Mouse (Mus musculus): ENCODE data around the gene Tekt3.

Tekt3 gene

GRCm38 (mm10) chr11:63061446-63061845, at the start of gene Tekt3:
Gene Tekt3, plus strand, starts transcription at chr11:63061654.
- peak; percentile 49 for DNase-seq (ENCODE audit: low spot score)

GRCm38 (mm10) chr11:63017327-63018082, 43.9 kb upstream of the Tekt3 start:
- peak; percentile 62 for DNase-seq (ENCODE audit: low spot score)

GRCm38 (mm10) chr11:63018083-63018622, 43.3 kb upstream of the Tekt3 start:
- no peak for DNase-seq (ENCODE audit: low spot score)

- no peak for DNase-seq (ENCODE audit: low spot score)
Measured at GRCm38 (mm10) chr11:63020633-63021032, 40.8 kb upstream of the Tekt3 start.

GRCm38 (mm10) chr11:63021141-63021806, 40.2 kb upstream of the Tekt3 start:
- DNase-seq (ENCODE audit: low spot score): no peak

GRCm38 (mm10) chr11:63023461-63023860, 38.0 kb upstream of the Tekt3 start:
- DNase-seq (ENCODE audit: low spot score): no peak

- no peak for DNase-seq (ENCODE audit: low spot score)
Measured at GRCm38 (mm10) chr11:63024136-63024535, 37.3 kb upstream of the Tekt3 start.

GRCm38 (mm10) chr11:63025476-63025875, 36.0 kb upstream of the Tekt3 start:
- no peak for DNase-seq (ENCODE audit: low spot score)

GRCm38 (mm10) chr11:63026651-63027141, 34.8 kb upstream of the Tekt3 start:
- no peak for DNase-seq (ENCODE audit: low spot score)

- DNase-seq (ENCODE audit: low spot score): no peak
Measured at GRCm38 (mm10) chr11:63028131-63028530, 33.3 kb upstream of the Tekt3 start.

GRCm38 (mm10) chr11:63029148-63029714, 32.2 kb upstream of the Tekt3 start:
- no peak for DNase-seq (ENCODE audit: low spot score)

- DNase-seq (ENCODE audit: low spot score): no peak
Measured at GRCm38 (mm10) chr11:63029721-63030120, 31.7 kb upstream of the Tekt3 start.

- no peak for DNase-seq (ENCODE audit: low spot score)
Measured at GRCm38 (mm10) chr11:63035420-63036211, 25.8 kb upstream of the Tekt3 start.

- peak; percentile 84 for DNase-seq (ENCODE audit: low spot score)
Measured at GRCm38 (mm10) chr11:63040002-63040661, 21.3 kb upstream of the Tekt3 start.

- DNase-seq (ENCODE audit: low spot score): no peak
Measured at GRCm38 (mm10) chr11:63045771-63046170, 15.7 kb upstream of the Tekt3 start.

GRCm38 (mm10) chr11:63046380-63046779, 15.1 kb upstream of the Tekt3 start:
- no peak for DNase-seq (ENCODE audit: low spot score)

GRCm38 (mm10) chr11:63050362-63050932, 11.0 kb upstream of the Tekt3 start:
- DNase-seq (ENCODE audit: low spot score): no peak

- DNase-seq (ENCODE audit: low spot score): no peak
Measured at GRCm38 (mm10) chr11:63051041-63051440, 10.4 kb upstream of the Tekt3 start.

GRCm38 (mm10) chr11:63051996-63052395, 9.5 kb upstream of the Tekt3 start:
- DNase-seq (ENCODE audit: low spot score): no peak

- DNase-seq (ENCODE audit: low spot score): no peak
Measured at GRCm38 (mm10) chr11:63055596-63055995, 5.9 kb upstream of the Tekt3 start.

- no peak for DNase-seq (ENCODE audit: low spot score)
Measured at GRCm38 (mm10) chr11:63058375-63058952, 3.0 kb upstream of the Tekt3 start.
